ENCODE assay signal across 7 mouse cellular contexts in genomic region chr13:94329005-94329404, GRCm38 (mm10). TPM values are rescaled to one million over a fixed set of nuclear protein-coding genes. Genes with fewer than 3 reads are reported as not detected.
DNase-seq lines count a peak whose midpoint lies in the region; ATAC-seq and TF ChIP-seq lines count a peak whose summit lies in the region.
"Not testable (repeated sequence)": the region's sequence is repeated elsewhere in the genome, so short reads cannot be mapped to it uniquely, and the experiment has no call there.
"Had no signal": no experiment of that assay in that cellular context is flagged by ENCODE, and none has a peak within 500 bp of the region (broad histone marks: within the 10 kb centered on the region; RNA-seq: fewer than 3 reads in every experiment).

No protein-coding gene starts in this region.

- H3K4me3 ChIP-seq in ES-Bruce4 (ENCODE audit: low read depth, low read length); ES-E14 (ENCODE audit: insufficient read depth in 1 of 2, low read depth in 1 of 2, low read length in 2 of 2, poor library complexity in 1 of 2, severe bottlenecking in 1 of 2); forebrain, embryonic 16.5 days (replicated peaks; ENCODE audit: low read length): not testable (repeated sequence)

- H3K4me2 ChIP-seq in forebrain, embryonic 16.5 days (ENCODE audit: low read length): not testable (repeated sequence)

- not testable (repeated sequence) for DNase-seq in ES-E14 (ENCODE audit: low read depth, low spot score)
- peak; percentile 4 for DNase-seq in induced T-regulatory cell, adult 2 months (ENCODE audit: low read depth)

- H3K27ac ChIP-seq in ES-Bruce4 (ENCODE audit: insufficient read depth, low read length): peak overlapping the region; percentile 91; the same call in 1 of the 2 replicates
- not testable (repeated sequence) for H3K27ac ChIP-seq in ES-E14 (ENCODE audit: insufficient read depth, low read depth, low read length, poor library complexity, severe bottlenecking); forebrain, embryonic 16.5 days (ENCODE audit: low read length)

- 0 out of 2 replicates have a peak, but pooled peaks have one; percentile 26 for ATAC-seq in forebrain, embryonic 16.5 days

- H3K9me3 ChIP-seq in ES-Bruce4 (replicated peaks; ENCODE audit: control insufficient read depth, insufficient read depth, low read length, poor library complexity, severe bottlenecking); ES-E14 (ENCODE audit: control insufficient read depth, insufficient read depth, low read depth, low read length); forebrain, embryonic 16.5 days (ENCODE audit: control insufficient read depth, low read length): not testable (repeated sequence)

- not testable (repeated sequence) for H3K4me1 ChIP-seq in ES-Bruce4 (ENCODE audit: control insufficient read depth, insufficient read depth, low read length); forebrain, embryonic 16.5 days (replicated peaks; ENCODE audit: control insufficient read depth, insufficient read depth, low read length)
- peaks cover 0 to 13% of the 10 kb centered on the region in 2 experiments; a peak in 1 of 4 replicates for H3K4me1 ChIP-seq in ES-E14 (ENCODE audit: control insufficient read depth in 2 of 2, insufficient read depth in 2 of 2, low read length in 2 of 2, poor library complexity in 1 of 2)

- in situ Hi-C loops in ES-E14 (cut with MboI; ENCODE audit: low sequenced_read_pairs in 2 of 2, unreplicated experiment in 2 of 2): not testable (repeated sequence)

- TF ChIP-seq CTCF in ES-Bruce4 (IDR thresholded peaks at IDR 0.05; ENCODE audit: low read depth, low read length): not testable (repeated sequence)

- H3K27me3 ChIP-seq in ES-Bruce4 (ENCODE audit: control insufficient read depth, insufficient read depth, low read length, poor library complexity, severe bottlenecking); forebrain, embryonic 16.5 days (replicated peaks; ENCODE audit: control insufficient read depth, insufficient read depth, low read length): not testable (repeated sequence)

- not testable (repeated sequence) for H3K9ac ChIP-seq in ES-Bruce4 (ENCODE audit: low read depth, poor library complexity, severe bottlenecking); ES-E14 (ENCODE audit: insufficient read depth, low read depth, low read length, poor library complexity, severe bottlenecking); forebrain, embryonic 16.5 days (replicated peaks; ENCODE audit: low read depth, low read length)

- H3K36me3 ChIP-seq in ES-Bruce4 (ENCODE audit: control insufficient read depth, insufficient read depth, low read length, poor library complexity, severe bottlenecking); ES-E14 (ENCODE audit: control insufficient read depth, insufficient read depth, low read length, poor library complexity, severe bottlenecking); forebrain, embryonic 16.5 days (ENCODE audit: control insufficient read depth, insufficient read depth): not testable (repeated sequence)

- WGBS in forebrain, embryonic 16.5 days: over 99% methylated on average over 6 of the region's 6 CpGs

- not testable (repeated sequence) for TF ChIP-seq POLR2A in ES-Bruce4 (IDR thresholded peaks at IDR 0.05; ENCODE audit: insufficient read depth, low read length)

- not testable (repeated sequence) for TF ChIP-seq EP300 in ES-Bruce4 (IDR thresholded peaks at IDR 0.05; ENCODE audit: insufficient read depth, low read depth, low read length)

TF ChIP-seq in ES-E14, 5 proteins besides CTCF, POLR2A, EP300 and RAD21:
- TF ChIP-seq CHD2 (IDR thresholded peaks at IDR 0.05; ENCODE audit: low read depth, low read length): peak; percentile 85
- peak; percentile 73 for TF ChIP-seq ZNF384 (IDR thresholded peaks at IDR 0.05; ENCODE audit: low read depth, low read length)
TF ChIP-seq in ES-E14: peak in this region for 2; not testable (repeated sequence) for 3.

RNA-seq across cellular contexts. Expression of gene Ap3b1, which starts 29.8 kb away (rescaled TPM):
- 79.3 and 83.0 TPM in 2 replicates for polyA plus RNA-seq in ES-Bruce4 (2011; ENCODE audit: insufficient read depth, insufficient read length, low read depth, missing spikeins)
- 32.9 and 33.2 TPM in 2 replicates for total RNA-seq in ES-E14 (2012; rRNA removed)
- polyA plus RNA-seq in forebrain, embryonic 16.5 days (2015; fragmentation: Nextera tagmentation; extraction: Ambion mirVana): 34.4 and 39.2 TPM in 2 replicates

RNA-seq across cellular contexts. Expression of gene Scamp1, which starts 43.3 kb away (rescaled TPM):
- polyA plus RNA-seq in ES-Bruce4 (2011; ENCODE audit: insufficient read depth, insufficient read length, low read depth, missing spikeins): 43.5 and 47.7 TPM in 2 replicates
- 15.5 and 21.0 TPM in 2 replicates for total RNA-seq in ES-E14 (2012; rRNA removed)
- 120 and 132 TPM in 2 replicates for polyA plus RNA-seq in forebrain, embryonic 16.5 days (2015; fragmentation: Nextera tagmentation; extraction: Ambion mirVana)
- total RNA-seq: CH12.LX, MEL had no signal
- polyA plus RNA-seq: G1E had no signal
